Comparison of ENCODE assay signal across 11 mouse cellular contexts in genomic region chr2:121787271-121787670, GRCm38 (mm10). TPM values are rescaled to one million over a fixed set of nuclear protein-coding genes. Genes with fewer than 3 reads are reported as not detected.
DNase-seq lines count a peak whose midpoint lies in the region; ATAC-seq and TF ChIP-seq lines count a peak whose summit lies in the region.
"Had no signal": no experiment of that assay in that cellular context is flagged by ENCODE, and none has a peak within 500 bp of the region (broad histone marks: within the 10 kb centered on the region; RNA-seq: fewer than 3 reads in every experiment).

No protein-coding gene starts in this region.

- H3K27ac ChIP-seq in embryonic facial prominence, embryonic 11.5 days (replicated peaks; ENCODE audit: low read depth, low read length): no peak overlapping the region
- H3K27ac ChIP-seq in embryonic facial prominence, embryonic 10.5 days (replicated peaks): no peak overlapping the region
- no peak overlapping the region for H3K27ac ChIP-seq in liver, embryonic 12.5 days
- H3K27ac ChIP-seq in liver, postnatal 0 days (ENCODE audit: low read depth): no peak overlapping the region
- H3K27ac ChIP-seq in embryonic facial prominence, embryonic 13.5 days: peak overlapping the region; percentile 39; the same call in 1 of the 2 replicates
- H3K27ac ChIP-seq in liver, embryonic 15.5 days (replicated peaks): no peak overlapping the region
- H3K27ac ChIP-seq in forebrain, embryonic 15.5 days (replicated peaks): no peak overlapping the region
- H3K27ac ChIP-seq: forebrain, embryonic 12.5 days had no signal

- no peak for TF ChIP-seq CTCF in liver, postnatal 0 days (IDR thresholded peaks at IDR 0.05; ENCODE audit: low read depth)

- H3K36me3 ChIP-seq in embryonic facial prominence, embryonic 11.5 days (replicated peaks; ENCODE audit: control insufficient read depth, insufficient read depth, low read depth, low read length): no peaks in the 10 kb centered on the region
- H3K36me3 ChIP-seq in embryonic facial prominence, embryonic 10.5 days (replicated peaks): no peaks in the 10 kb centered on the region
- no peaks in the 10 kb centered on the region for H3K36me3 ChIP-seq in liver, embryonic 12.5 days
- H3K36me3 ChIP-seq in liver, postnatal 0 days (replicated peaks; ENCODE audit: insufficient read depth, low read length): no peaks in the 10 kb centered on the region
- no peaks in the 10 kb centered on the region for H3K36me3 ChIP-seq in embryonic facial prominence, embryonic 13.5 days
- no peaks in the 10 kb centered on the region for H3K36me3 ChIP-seq in liver, embryonic 15.5 days (replicated peaks)
- peaks cover 2% of the 10 kb centered on the region; the same call in 1 of the 2 replicates for H3K36me3 ChIP-seq in forebrain, embryonic 15.5 days
- H3K36me3 ChIP-seq: forebrain, embryonic 12.5 days had no signal

- DNase-seq in embryonic facial prominence, embryonic 11.5 days (ENCODE audit: low spot score): peak; percentile 62
- no peak for DNase-seq in embryonic facial prominence, embryonic 10.5 days (ENCODE audit: low spot score)
- DNase-seq in liver, postnatal 0 days: no peak
- no peak for DNase-seq in cerebellum, adult 18-20 months
- DNase-seq: cerebellum, adult 9-11 months; kidney, postnatal 10 days had no signal

- ATAC-seq in embryonic facial prominence, embryonic 11.5 days (replicated peaks; ENCODE audit: insufficient number of reproducible peaks, low FRiP score, low TSS enrichment, low read depth): no peak
- ATAC-seq in liver, embryonic 12.5 days: no peak
- no peak for ATAC-seq in liver, postnatal 0 days
- no peak for ATAC-seq in embryonic facial prominence, embryonic 13.5 days (ENCODE audit: insufficient number of reproducible peaks, insufficient read depth, low FRiP score, low TSS enrichment, low read depth)
- no peak for ATAC-seq in liver, embryonic 15.5 days (ENCODE audit: insufficient read depth)
- no peak for ATAC-seq in forebrain, embryonic 15.5 days (replicated peaks)

- no peaks in the 10 kb centered on the region; the same call in 1 of the 2 replicates for H3K4me1 ChIP-seq in embryonic facial prominence, embryonic 11.5 days (ENCODE audit: control insufficient read depth, insufficient read depth, low read length)
- H3K4me1 ChIP-seq in embryonic facial prominence, embryonic 10.5 days: peaks cover 28% of the 10 kb centered on the region
- H3K4me1 ChIP-seq in liver, embryonic 12.5 days: peaks cover 5% of the 10 kb centered on the region
- H3K4me1 ChIP-seq in liver, postnatal 0 days (ENCODE audit: insufficient read depth): no peaks in the 10 kb centered on the region
- H3K4me1 ChIP-seq in embryonic facial prominence, embryonic 13.5 days: peaks cover 13% of the 10 kb centered on the region
- H3K4me1 ChIP-seq in liver, embryonic 15.5 days (replicated peaks): no peaks in the 10 kb centered on the region
- H3K4me1 ChIP-seq in forebrain, embryonic 15.5 days: peaks cover 5% of the 10 kb centered on the region

- H3K27me3 ChIP-seq in embryonic facial prominence, embryonic 11.5 days (ENCODE audit: control insufficient read depth, insufficient read depth, low read length): no peaks in the 10 kb centered on the region
- no peaks in the 10 kb centered on the region for H3K27me3 ChIP-seq in embryonic facial prominence, embryonic 10.5 days (replicated peaks; ENCODE audit: low read depth, poor library complexity, severe bottlenecking)
- no peaks in the 10 kb centered on the region for H3K27me3 ChIP-seq in liver, embryonic 12.5 days (replicated peaks)
- no peaks in the 10 kb centered on the region for H3K27me3 ChIP-seq in liver, postnatal 0 days (ENCODE audit: insufficient read depth, low read length)
- H3K27me3 ChIP-seq in embryonic facial prominence, embryonic 13.5 days: no peaks in the 10 kb centered on the region
- no peaks in the 10 kb centered on the region for H3K27me3 ChIP-seq in liver, embryonic 15.5 days
- H3K27me3 ChIP-seq in forebrain, embryonic 15.5 days: no peaks in the 10 kb centered on the region
- H3K27me3 ChIP-seq: forebrain, embryonic 12.5 days had no signal

- no peaks in the 10 kb centered on the region for H3K9me3 ChIP-seq in embryonic facial prominence, embryonic 11.5 days (replicated peaks; ENCODE audit: control insufficient read depth, low read length)
- H3K9me3 ChIP-seq in embryonic facial prominence, embryonic 10.5 days: no peaks in the 10 kb centered on the region
- H3K9me3 ChIP-seq in liver, embryonic 12.5 days (replicated peaks): no peaks in the 10 kb centered on the region
- no peaks in the 10 kb centered on the region for H3K9me3 ChIP-seq in liver, postnatal 0 days (ENCODE audit: low read length)
- no peaks in the 10 kb centered on the region for H3K9me3 ChIP-seq in embryonic facial prominence, embryonic 13.5 days
- H3K9me3 ChIP-seq in liver, embryonic 15.5 days (replicated peaks): no peaks in the 10 kb centered on the region
- H3K9me3 ChIP-seq in forebrain, embryonic 15.5 days: no peaks in the 10 kb centered on the region
- H3K9me3 ChIP-seq: forebrain, embryonic 12.5 days had no signal

- H3K4me3 ChIP-seq in embryonic facial prominence, embryonic 11.5 days (ENCODE audit: low read depth, low read length): no peak overlapping the region
- H3K4me3 ChIP-seq in embryonic facial prominence, embryonic 10.5 days: no peak overlapping the region
- no peak overlapping the region for H3K4me3 ChIP-seq in liver, embryonic 12.5 days
- H3K4me3 ChIP-seq in liver, postnatal 0 days (ENCODE audit: low read depth, low read length): no peak overlapping the region
- H3K4me3 ChIP-seq in embryonic facial prominence, embryonic 13.5 days: peak overlapping the region; percentile 5; the same call in 1 of the 2 replicates
- no peak overlapping the region for H3K4me3 ChIP-seq in liver, embryonic 15.5 days (replicated peaks)
- no peak overlapping the region for H3K4me3 ChIP-seq in forebrain, embryonic 15.5 days
- H3K4me3 ChIP-seq: forebrain, embryonic 12.5 days had no signal

- no peak overlapping the region for H3K4me2 ChIP-seq in embryonic facial prominence, embryonic 11.5 days (ENCODE audit: low read depth, low read length)
- H3K4me2 ChIP-seq in liver, embryonic 12.5 days: peak overlapping the region; percentile 38
- H3K4me2 ChIP-seq in liver, postnatal 0 days (ENCODE audit: low read depth, low read length): no peak overlapping the region
- H3K4me2 ChIP-seq in embryonic facial prominence, embryonic 13.5 days: peak overlapping the region; percentile 44
- peak overlapping the region; percentile 25; the same call in 1 of the 2 replicates for H3K4me2 ChIP-seq in liver, embryonic 15.5 days
- no peak overlapping the region for H3K4me2 ChIP-seq in forebrain, embryonic 15.5 days (replicated peaks)
- H3K4me2 ChIP-seq: forebrain, embryonic 12.5 days had no signal

- TF ChIP-seq EP300 in liver, postnatal 0 days (IDR thresholded peaks at IDR 0.05; ENCODE audit: low read depth): no peak

- 27% methylated on average over 7 of the region's 7 CpGs for WGBS in embryonic facial prominence, embryonic 11.5 days
- 40% methylated on average over 7 of the region's 7 CpGs for WGBS in embryonic facial prominence, embryonic 10.5 days
- 28% methylated on average over 7 of the region's 7 CpGs for WGBS in liver, embryonic 12.5 days (ENCODE audit: insufficient replicate concordance)
- 23% methylated on average over 7 of the region's 7 CpGs for WGBS in liver, postnatal 0 days (ENCODE audit: insufficient replicate concordance)
- WGBS in embryonic facial prominence, embryonic 13.5 days: 10% methylated on average over 7 of the region's 7 CpGs
- 16% methylated on average over 7 of the region's 7 CpGs for WGBS in liver, embryonic 15.5 days (ENCODE audit: insufficient replicate concordance)
- 50% methylated on average over 7 of the region's 7 CpGs for WGBS in forebrain, embryonic 15.5 days

- H3K9ac ChIP-seq in embryonic facial prominence, embryonic 11.5 days (replicated peaks; ENCODE audit: low read length): no peak overlapping the region
- no peak overlapping the region for H3K9ac ChIP-seq in liver, embryonic 12.5 days
- no peak overlapping the region for H3K9ac ChIP-seq in liver, postnatal 0 days (replicated peaks)
- H3K9ac ChIP-seq in embryonic facial prominence, embryonic 13.5 days: no peak overlapping the region
- H3K9ac ChIP-seq in liver, embryonic 15.5 days: no peak overlapping the region
- no peak overlapping the region for H3K9ac ChIP-seq in forebrain, embryonic 15.5 days (replicated peaks)
- H3K9ac ChIP-seq: forebrain, embryonic 12.5 days had no signal

RNA-seq across cellular contexts. Expression of gene Frmd5, which starts 19.6 kb away (rescaled TPM):
- polyA plus RNA-seq in embryonic facial prominence, embryonic 11.5 days (2014; fragmentation: Nextera tagmentation; extraction: Ambion mirVana): 4.3 and 4.9 TPM in 2 replicates
- 5.4 and 6.9 TPM in 2 replicates for polyA plus RNA-seq in embryonic facial prominence, embryonic 10.5 days (2016; fragmentation: Nextera tagmentation; extraction: Ambion mirVana)
- polyA plus RNA-seq in liver, embryonic 12.5 days (2016; fragmentation: Nextera tagmentation; extraction: Ambion mirVana): 0.25 and 0.29 TPM in 2 replicates
- 0.09 and 0.18 TPM in 2 replicates for polyA plus RNA-seq in liver, postnatal 0 days (2015; fragmentation: Nextera tagmentation; extraction: Ambion mirVana)
- 2.3 and 3.1 TPM in 2 replicates for polyA plus RNA-seq in embryonic facial prominence, embryonic 13.5 days (2015; fragmentation: Nextera tagmentation; extraction: Ambion mirVana)
- 0.08 and 0.13 TPM in 2 replicates for polyA plus RNA-seq in liver, embryonic 15.5 days (2015; fragmentation: Nextera tagmentation; extraction: Ambion mirVana)
- 37.5 and 38.2 TPM in 2 replicates for polyA plus RNA-seq in forebrain, embryonic 15.5 days (2015; fragmentation: Nextera tagmentation; extraction: Ambion mirVana)

Comparison
In these comparisons a context has a peak if more than half of its experiments do, and no peak if none do; other contexts are left out.
1. H3K4me2 ChIP-seq: peak in liver, embryonic 12.5 days (single experiment), embryonic facial prominence, embryonic 13.5 days (single experiment) and liver, embryonic 15.5 days (single experiment); none in embryonic facial prominence, embryonic 11.5 days (single experiment), liver, postnatal 0 days (single experiment) and forebrain, embryonic 15.5 days (single experiment).